Mouse (Mus musculus) bone marrow macrophage, adult 2 months (primary cell): ENCODE measurements around the gene BC005624.

Experiments used
- CTCF ChIP-seq: IDR thresholded peaks from 2 replicates; pipeline ENCODE4 v1.5.1; 2012; ENCODE audit warnings: low read depth, mild to moderate bottlenecking, low read length, moderate library complexity
- POLR2A ChIP-seq: IDR thresholded peaks from 2 replicates; pipeline ENCODE4 v1.6.1; 2012; ENCODE audit warnings: mild to moderate bottlenecking, low read depth, low read length, borderline replicate concordance

DNA sequence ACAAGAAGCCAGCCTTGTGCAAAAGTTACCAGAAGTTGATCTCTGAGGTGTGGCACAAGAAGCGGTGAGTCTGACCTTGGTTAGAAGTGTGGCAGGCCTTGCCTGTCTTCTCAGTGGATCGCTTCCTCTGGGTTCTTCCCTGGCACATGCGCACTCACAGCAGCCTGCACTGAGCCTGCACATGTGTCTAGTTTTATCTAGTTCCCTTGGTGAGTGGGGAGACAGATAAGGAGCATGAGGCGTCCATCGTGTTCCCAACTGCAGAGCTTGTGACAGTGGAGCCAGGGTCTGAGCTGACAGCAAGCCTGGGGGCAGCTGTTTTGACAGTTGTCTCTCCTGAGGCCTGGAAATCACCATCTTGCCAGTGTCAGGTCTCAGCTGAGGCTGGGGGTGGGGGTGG lies 24.4 kb upstream of the BC005624 start:
- TF ChIP-seq POLR2A (no peak), CTCF (no peak)
